Mouse (Mus musculus): Measurements from ENCODE around the gene Bbox1. TPM values are rescaled to one million over a fixed set of nuclear protein-coding genes. Genes with fewer than 3 reads are reported as not detected.

Bbox1 gene
- polyA plus RNA-seq, 1 experiment, result not detected

DNA sequence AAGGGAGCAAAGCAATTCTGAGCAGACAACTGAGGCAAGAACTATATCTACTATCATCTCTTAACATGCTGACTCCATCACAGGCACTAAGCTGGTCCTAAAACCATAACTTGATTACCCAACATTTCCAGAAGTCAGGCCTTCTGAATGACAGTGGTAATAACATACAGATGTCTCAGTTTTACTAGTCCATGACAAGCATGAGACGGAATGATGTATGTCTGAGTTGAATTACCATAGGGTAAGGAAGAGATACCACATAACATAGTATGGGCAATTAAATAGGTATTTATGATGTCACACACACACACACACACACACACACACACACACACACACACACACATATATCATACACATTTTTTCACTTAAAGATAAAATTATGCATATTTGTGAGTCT is 26.4 kb downstream of the Bbox1 start:
- Histone ChIP-seq H3K79me2 (ENCODE audit: control insufficient read depth, insufficient read depth) (no peaks in the 10 kb centered on the region), H3ac (ENCODE audit: control insufficient read depth, insufficient read length) (no peak overlapping the region), H3K27me3 (ENCODE audit: control insufficient read depth, insufficient read depth, insufficient read length) (no peaks in the 10 kb centered on the region), H3K36me3 (ENCODE audit: control insufficient read depth, insufficient read depth) (no peaks in the 10 kb centered on the region), H3K4me2 (ENCODE audit: low read depth) (no peak overlapping the region), H3K4me3 (no peak overlapping the region)
- TF ChIP-seq POLR2A (IDR thresholded peaks at IDR 0.05; ENCODE audit: insufficient read length, low read depth) (no peak), MAX (IDR thresholded peaks at IDR 0.05; ENCODE audit: low read depth) (no peak), SRF (IDR thresholded peaks at IDR 0.05; ENCODE audit: control insufficient read depth, insufficient read length, low read depth) (no peak), TCF3 (IDR thresholded peaks at IDR 0.05; ENCODE audit: insufficient read length, low read depth) (no peak), TCF12 (IDR thresholded peaks at IDR 0.05; ENCODE audit: insufficient read depth, poor library complexity, severe bottlenecking) (no peak), MYOD1 (IDR thresholded peaks at IDR 0.05; ENCODE audit: control insufficient read depth in 1 of 3, insufficient read length in 2 of 3, low read depth in 2 of 3) (no peak), POLR2AphosphoS2 (IDR thresholded peaks at IDR 0.05; ENCODE audit: insufficient read length, low read depth) (no peak)

DNA sequence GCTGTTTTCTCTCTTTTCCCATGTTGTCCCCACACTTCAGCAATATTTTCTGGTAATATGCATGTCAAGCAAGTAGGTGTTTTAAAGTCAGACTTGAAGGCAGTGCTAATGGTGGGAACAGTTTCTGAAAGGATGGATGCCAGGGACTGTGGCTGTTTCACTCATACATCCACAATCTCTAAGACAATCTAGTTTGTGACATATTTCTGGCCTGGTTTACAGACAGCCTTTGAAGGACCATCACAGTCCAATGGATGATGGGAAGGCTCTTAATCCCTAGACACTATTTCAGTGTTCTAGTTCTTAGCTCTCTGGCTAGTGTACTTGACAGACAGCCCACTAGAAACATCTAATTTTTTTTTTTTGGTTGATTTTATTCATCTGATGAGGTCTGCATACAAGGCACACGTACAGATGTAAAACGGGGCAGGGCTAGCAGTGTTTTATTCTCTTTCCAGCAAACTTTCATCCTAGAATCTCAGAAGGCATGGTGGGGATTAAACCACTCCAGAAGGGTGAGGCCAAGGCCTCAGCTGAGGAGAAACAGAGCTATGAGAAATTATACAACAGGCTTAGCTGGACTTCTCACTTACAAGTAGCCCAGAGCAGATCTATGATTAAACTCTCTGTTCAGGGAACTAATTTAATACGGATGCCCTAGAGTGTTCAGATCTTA is 28.4 kb downstream of the Bbox1 start:
- no peaks in the 10 kb centered on the region for H3K27me3 ChIP-seq (ENCODE audit: control insufficient read depth, insufficient read depth, insufficient read length)
- H3K4me2 ChIP-seq (ENCODE audit: low read depth), result no peak overlapping the region
- no peak overlapping the region for H3K4me3 ChIP-seq
- no peak overlapping the region for H3ac ChIP-seq (ENCODE audit: control insufficient read depth, insufficient read length)
- H3K36me3 ChIP-seq (ENCODE audit: control insufficient read depth, insufficient read depth), result no peaks in the 10 kb centered on the region
- no peak for TF ChIP-seq SRF (IDR thresholded peaks at IDR 0.05; ENCODE audit: control insufficient read depth, insufficient read length, low read depth)
- TF ChIP-seq MAX (IDR thresholded peaks at IDR 0.05; ENCODE audit: low read depth), result no peak
- no peak for TF ChIP-seq TCF3 (IDR thresholded peaks at IDR 0.05; ENCODE audit: insufficient read length, low read depth)
- TF ChIP-seq TCF12 (IDR thresholded peaks at IDR 0.05; ENCODE audit: insufficient read depth, poor library complexity, severe bottlenecking), result no peak
- TF ChIP-seq MYOG (IDR thresholded peaks at IDR 0.05; ENCODE audit: control insufficient read depth in 1 of 3, insufficient read depth in 1 of 3, insufficient read length in 2 of 3, low read depth in 2 of 3), result no peak
- TF ChIP-seq POLR2A (IDR thresholded peaks at IDR 0.05; ENCODE audit: insufficient read length, low read depth), result no peak
- TF ChIP-seq E2F4 (IDR thresholded peaks at IDR 0.05; ENCODE audit: insufficient read depth), result no peak
- TF ChIP-seq MYOD1 (IDR thresholded peaks at IDR 0.05; ENCODE audit: control insufficient read depth in 1 of 3, insufficient read length in 2 of 3, low read depth in 2 of 3), result no peak
- no peak for TF ChIP-seq CEBPB (IDR thresholded peaks at IDR 0.05; ENCODE audit: insufficient read depth, poor library complexity, severe bottlenecking)
- TF ChIP-seq REST (IDR thresholded peaks at IDR 0.05; ENCODE audit: insufficient read depth, insufficient read length), result no peak
- no peak for TF ChIP-seq POLR2AphosphoS2 (IDR thresholded peaks at IDR 0.05; ENCODE audit: insufficient read length, low read depth)
- no peak for TF ChIP-seq USF1 (IDR thresholded peaks at IDR 0.05; ENCODE audit: low read depth)
- no peaks in the 10 kb centered on the region for H3K79me2 ChIP-seq (ENCODE audit: control insufficient read depth, insufficient read depth)

DNA sequence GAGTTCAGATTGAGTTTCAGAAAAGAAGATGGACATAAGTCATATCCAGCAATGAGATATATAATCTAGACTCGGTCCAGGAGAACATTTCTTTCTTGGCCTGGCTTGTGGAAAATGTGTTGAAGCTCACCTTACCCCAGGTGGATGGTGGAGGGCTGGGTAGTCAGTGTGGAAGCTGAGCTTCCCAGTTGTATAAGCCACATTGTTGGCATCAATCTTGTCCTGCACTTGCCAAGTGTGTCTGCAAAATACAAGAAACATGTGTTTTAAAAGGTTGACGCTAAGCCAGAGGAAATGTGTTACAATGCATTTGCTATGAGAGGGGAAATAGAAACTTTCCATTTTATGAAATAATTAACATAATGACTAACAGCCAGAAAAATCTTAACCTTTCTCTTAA is 38.9 kb downstream of the Bbox1 start:
- Histone ChIP-seq H3ac (ENCODE audit: control insufficient read depth, insufficient read length) (no peak overlapping the region), H3K79me2 (ENCODE audit: control insufficient read depth, insufficient read depth) (no peaks in the 10 kb centered on the region), H3K4me3 (no peak overlapping the region), H3K36me3 (ENCODE audit: control insufficient read depth, insufficient read depth) (no peaks in the 10 kb centered on the region), H3K27me3 (ENCODE audit: control insufficient read depth, insufficient read depth, insufficient read length) (no peaks in the 10 kb centered on the region), H3K4me2 (ENCODE audit: low read depth) (no peak overlapping the region)
- TF ChIP-seq POLR2AphosphoS2 (IDR thresholded peaks at IDR 0.05; ENCODE audit: insufficient read length, low read depth) (no peak), E2F4 (IDR thresholded peaks at IDR 0.05; ENCODE audit: insufficient read depth) (no peak), MYOD1 (IDR thresholded peaks at IDR 0.05; ENCODE audit: control insufficient read depth in 1 of 3, insufficient read length in 2 of 3, low read depth in 2 of 3) (no peak), USF1 (IDR thresholded peaks at IDR 0.05; ENCODE audit: low read depth) (no peak), TCF12 (IDR thresholded peaks at IDR 0.05; ENCODE audit: insufficient read depth, poor library complexity, severe bottlenecking) (no peak), MAX (IDR thresholded peaks at IDR 0.05; ENCODE audit: low read depth) (no peak), TCF3 (IDR thresholded peaks at IDR 0.05; ENCODE audit: insufficient read length, low read depth) (no peak)

DNA sequence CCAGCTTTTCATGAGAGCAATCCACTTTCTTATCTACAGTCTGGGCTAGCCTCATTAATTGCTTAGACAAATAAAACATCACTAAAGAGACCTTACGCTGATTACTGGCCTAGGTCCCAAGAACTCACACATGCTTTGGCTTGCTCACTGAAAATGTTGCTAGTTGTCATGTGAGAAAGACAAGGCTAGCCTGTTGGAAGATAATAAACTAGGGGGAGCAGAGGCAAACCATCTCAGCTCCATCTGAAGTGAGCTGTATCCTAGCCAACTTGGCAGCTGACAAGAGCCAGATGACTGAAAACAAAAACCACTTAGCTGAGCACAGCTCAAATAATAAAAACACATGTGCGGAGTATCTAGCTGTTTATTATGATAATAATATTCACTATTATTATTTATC is 40.2 kb downstream of the Bbox1 start:
- Histone ChIP-seq H3K4me3 (no peak overlapping the region), H3K4me2 (ENCODE audit: low read depth) (no peak overlapping the region), H3ac (ENCODE audit: control insufficient read depth, insufficient read length) (no peak overlapping the region), H3K79me2 (ENCODE audit: control insufficient read depth, insufficient read depth) (no peaks in the 10 kb centered on the region), H3K27me3 (ENCODE audit: control insufficient read depth, insufficient read depth, insufficient read length) (no peaks in the 10 kb centered on the region), H3K36me3 (ENCODE audit: control insufficient read depth, insufficient read depth) (no peaks in the 10 kb centered on the region)
- no peak for TF ChIP-seq CEBPB (IDR thresholded peaks at IDR 0.05; ENCODE audit: insufficient read depth, poor library complexity, severe bottlenecking)
- no peak for TF ChIP-seq USF1 (IDR thresholded peaks at IDR 0.05; ENCODE audit: low read depth)
- TF ChIP-seq MYOD1 (IDR thresholded peaks at IDR 0.05; ENCODE audit: control insufficient read depth in 1 of 3, insufficient read length in 2 of 3, low read depth in 2 of 3), result no peak
- no peak for TF ChIP-seq MAX (IDR thresholded peaks at IDR 0.05; ENCODE audit: low read depth)
- TF ChIP-seq E2F4 (IDR thresholded peaks at IDR 0.05; ENCODE audit: insufficient read depth), result no peak
- TF ChIP-seq TCF3 (IDR thresholded peaks at IDR 0.05; ENCODE audit: insufficient read length, low read depth), result no peak
- no peak for TF ChIP-seq POLR2A (IDR thresholded peaks at IDR 0.05; ENCODE audit: insufficient read length, low read depth)
- no peak for TF ChIP-seq TCF12 (IDR thresholded peaks at IDR 0.05; ENCODE audit: insufficient read depth, poor library complexity, severe bottlenecking)
- no peak for TF ChIP-seq SRF (IDR thresholded peaks at IDR 0.05; ENCODE audit: control insufficient read depth, insufficient read length, low read depth)
- TF ChIP-seq REST (IDR thresholded peaks at IDR 0.05; ENCODE audit: insufficient read depth, insufficient read length), result no peak
- no peak for TF ChIP-seq MYOG (IDR thresholded peaks at IDR 0.05; ENCODE audit: control insufficient read depth in 1 of 3, insufficient read depth in 1 of 3, insufficient read length in 2 of 3, low read depth in 2 of 3)
- no peak for TF ChIP-seq POLR2AphosphoS2 (IDR thresholded peaks at IDR 0.05; ENCODE audit: insufficient read length, low read depth)

DNA sequence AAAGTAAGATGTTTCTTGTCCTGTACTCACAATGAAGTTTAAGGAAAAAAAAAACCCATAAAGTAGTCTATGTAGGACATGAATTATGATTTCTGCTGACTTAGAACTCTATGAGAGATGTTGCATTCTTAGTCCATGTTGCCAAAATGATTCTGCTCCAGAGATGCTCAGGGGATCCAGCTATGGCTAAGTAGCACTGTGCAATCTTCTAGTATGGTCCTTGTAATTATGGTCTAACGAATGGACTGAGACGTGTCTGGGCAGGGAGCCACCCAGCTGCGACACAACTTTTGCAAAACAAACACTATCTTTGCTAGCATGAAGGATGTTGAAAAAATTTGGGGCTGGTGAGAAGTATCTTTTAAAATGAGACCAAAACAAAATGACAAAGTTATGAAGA is 45.1 kb downstream of the Bbox1 start:
- no peaks in the 10 kb centered on the region for H3K79me2 ChIP-seq (ENCODE audit: control insufficient read depth, insufficient read depth)
- H3ac ChIP-seq (ENCODE audit: control insufficient read depth, insufficient read length), result no peak overlapping the region
- no peak for TF ChIP-seq E2F4 (IDR thresholded peaks at IDR 0.05; ENCODE audit: insufficient read depth)
- TF ChIP-seq SRF (IDR thresholded peaks at IDR 0.05; ENCODE audit: control insufficient read depth, insufficient read length, low read depth), result no peak
- no peak for TF ChIP-seq MYOD1 (IDR thresholded peaks at IDR 0.05; ENCODE audit: control insufficient read depth in 1 of 3, insufficient read length in 2 of 3, low read depth in 2 of 3)
- no peak for TF ChIP-seq TCF12 (IDR thresholded peaks at IDR 0.05; ENCODE audit: insufficient read depth, poor library complexity, severe bottlenecking)
- TF ChIP-seq POLR2A (IDR thresholded peaks at IDR 0.05; ENCODE audit: insufficient read length, low read depth), result no peak
- no peak for TF ChIP-seq REST (IDR thresholded peaks at IDR 0.05; ENCODE audit: insufficient read depth, insufficient read length)
- no peak overlapping the region for H3K4me2 ChIP-seq (ENCODE audit: low read depth)
- H3K27me3 ChIP-seq (ENCODE audit: control insufficient read depth, insufficient read depth, insufficient read length), result no peaks in the 10 kb centered on the region
- no peak overlapping the region for H3K4me3 ChIP-seq
- no peaks in the 10 kb centered on the region for H3K36me3 ChIP-seq (ENCODE audit: control insufficient read depth, insufficient read depth)

All from myocyte (in vitro differentiated cells).